Comparison of ENCODE assay signal across 8 mouse cellular contexts in the genomic region with DNA sequence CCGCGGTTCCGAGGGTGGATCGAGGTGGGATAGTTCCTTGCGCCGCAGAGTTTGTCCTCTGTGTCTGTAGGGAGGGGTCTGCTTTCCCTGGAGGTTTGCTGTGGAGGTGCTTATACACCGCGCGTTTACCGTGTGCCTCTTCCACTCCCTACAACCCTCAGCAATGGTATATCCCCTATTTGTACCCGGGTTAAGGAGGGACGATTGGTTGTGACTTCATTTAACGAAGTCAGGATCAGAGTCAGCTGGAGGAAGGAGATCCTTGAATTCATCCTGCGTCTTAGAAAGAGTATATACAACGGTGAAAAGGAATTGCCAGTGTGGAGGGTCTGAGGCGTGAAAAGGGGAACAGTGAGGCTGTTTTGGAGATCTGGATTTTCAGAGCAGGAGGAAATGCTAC. TPM values are rescaled to one million over a fixed set of nuclear protein-coding genes. Genes with fewer than 3 reads are reported as not detected.
A peak's percentile ranks its signal among the peaks of the same experiment; 100 is the strongest.
DNase-seq lines count a peak whose midpoint lies in the region; ATAC-seq lines count a peak whose summit lies in the region.

No protein-coding gene starts in this region.

- no peaks in the 10 kb centered on the region for H3K9me3 ChIP-seq in heart, embryonic 10.5 days
- H3K9me3 ChIP-seq in forebrain, embryonic 13.5 days (replicated peaks) = no peaks in the 10 kb centered on the region
- no peaks in the 10 kb centered on the region for H3K9me3 ChIP-seq in liver, embryonic 15.5 days (replicated peaks)

- peak overlapping the region; percentile 84 for H3K27ac ChIP-seq in heart, embryonic 10.5 days
- peak overlapping the region; percentile 41; the same call in 1 of the 2 replicates for H3K27ac ChIP-seq in forebrain, embryonic 13.5 days
- H3K27ac ChIP-seq in liver, embryonic 15.5 days (replicated peaks) = peak overlapping the region; percentile 84

- peaks cover 22% of the 10 kb centered on the region for H3K36me3 ChIP-seq in heart, embryonic 10.5 days
- peaks cover 32% of the 10 kb centered on the region for H3K36me3 ChIP-seq in forebrain, embryonic 13.5 days (ENCODE audit: poor library complexity, severe bottlenecking)
- peaks cover 8% of the 10 kb centered on the region for H3K36me3 ChIP-seq in liver, embryonic 15.5 days (replicated peaks)

- H3K4me1 ChIP-seq in heart, embryonic 10.5 days = peaks cover 33% of the 10 kb centered on the region
- peaks cover 43% of the 10 kb centered on the region for H3K4me1 ChIP-seq in forebrain, embryonic 13.5 days
- peaks cover 52% of the 10 kb centered on the region for H3K4me1 ChIP-seq in liver, embryonic 15.5 days (replicated peaks)

- H3K4me3 ChIP-seq in heart, embryonic 10.5 days = peak overlapping the region; percentile 85
- peak overlapping the region; percentile 97 for H3K4me3 ChIP-seq in forebrain, embryonic 13.5 days
- H3K4me3 ChIP-seq in liver, embryonic 15.5 days (replicated peaks) = peak overlapping the region; percentile 74

- H3K9ac ChIP-seq in forebrain, embryonic 13.5 days = peak overlapping the region; percentile 91
- H3K9ac ChIP-seq in liver, embryonic 15.5 days = peak overlapping the region; percentile 69

- intact Hi-C loops in heart, postnatal 10 days (cut with DNase I) = no loop called here

- 2% methylated on average over 16 of the region's 16 CpGs for WGBS in heart, embryonic 10.5 days
- WGBS in forebrain, embryonic 13.5 days = 1% methylated on average over 16 of the region's 16 CpGs
- 1% methylated on average over 16 of the region's 16 CpGs for WGBS in liver, embryonic 15.5 days (ENCODE audit: insufficient replicate concordance)

- ATAC-seq in CD4-positive, CD25-positive, alpha-beta regulatory T cell, adult 4 months = peak; percentile 9
- no peak; the same call in 1 of the 2 replicates for ATAC-seq in forebrain, embryonic 13.5 days
- ATAC-seq in liver, embryonic 15.5 days (ENCODE audit: insufficient read depth) = no peak

- H3K27me3 ChIP-seq in heart, embryonic 10.5 days (ENCODE audit: insufficient read depth, poor library complexity, severe bottlenecking) = no peaks in the 10 kb centered on the region
- H3K27me3 ChIP-seq in forebrain, embryonic 13.5 days = no peaks in the 10 kb centered on the region
- H3K27me3 ChIP-seq in liver, embryonic 15.5 days = peaks cover 4% of the 10 kb centered on the region; the same call in 1 of the 2 replicates

- H3K4me2 ChIP-seq in forebrain, embryonic 13.5 days = peak overlapping the region; percentile 100
- H3K4me2 ChIP-seq in liver, embryonic 15.5 days = peak overlapping the region; percentile 91

- DNase-seq in heart, embryonic 10.5 days (ENCODE audit: low spot score) = peak; percentile 61
- no peak for DNase-seq in heart, postnatal 10 days
- DNase-seq in retina, embryonic 14.5 days (ENCODE audit: low spot score) = no peak
- DNase-seq in embryo, embryonic 10 days (ENCODE audit: low spot score) = no peak
- no peak for DNase-seq in Muller cell, postnatal 12 days (ENCODE audit: inconsistent ontology term)

RNA-seq across cellular contexts. Expression of gene Brms1, which starts 0.4 kb away (rescaled TPM):
- polyA plus RNA-seq in heart, embryonic 10.5 days (2016; fragmentation: Nextera tagmentation; extraction: Ambion mirVana) = 47.1 and 58.1 TPM in 2 replicates
- total RNA-seq in heart, postnatal 10 days (2021) = 10 to 100 TPM; 13.5 to 15.6 TPM
- 100 to 1,000 TPM in 1 of 2 experiments, 10 to 100 TPM in 1; 85.7 to 136 TPM for polyA plus RNA-seq in CD4-positive, CD25-positive, alpha-beta regulatory T cell, adult 4 months (2017; shearing (Covaris generic))
- 56.0 and 63.2 TPM in 2 replicates for polyA plus RNA-seq in forebrain, embryonic 13.5 days (2015; fragmentation: Nextera tagmentation; extraction: Ambion mirVana)
- 24.0 and 25.5 TPM in 2 replicates for polyA plus RNA-seq in liver, embryonic 15.5 days (2015; fragmentation: Nextera tagmentation; extraction: Ambion mirVana)

RNA-seq across cellular contexts. Expression of gene AC124502.3, which starts 2.9 kb away (rescaled TPM):
- polyA plus RNA-seq in heart, embryonic 10.5 days (2016; fragmentation: Nextera tagmentation; extraction: Ambion mirVana) = 1.6 and 2.5 TPM in 2 replicates
- 1 to 10 TPM; 1.6 to 2.3 TPM for total RNA-seq in heart, postnatal 10 days (2021)
- under 1 TPM; 0.35 to 0.80 TPM for polyA plus RNA-seq in CD4-positive, CD25-positive, alpha-beta regulatory T cell, adult 4 months (2017; shearing (Covaris generic))
- polyA plus RNA-seq in forebrain, embryonic 13.5 days (2015; fragmentation: Nextera tagmentation; extraction: Ambion mirVana) = 3.2 and 3.4 TPM in 2 replicates
- 0.36 and 0.54 TPM in 2 replicates for polyA plus RNA-seq in liver, embryonic 15.5 days (2015; fragmentation: Nextera tagmentation; extraction: Ambion mirVana)

RNA-seq across cellular contexts. Expression of gene B4gat1, which starts 3.0 kb away (rescaled TPM):
- 42.8 and 47.8 TPM in 2 replicates for polyA plus RNA-seq in heart, embryonic 10.5 days (2016; fragmentation: Nextera tagmentation; extraction: Ambion mirVana)
- total RNA-seq in heart, postnatal 10 days (2021) = 10 to 100 TPM; 38.3 to 45.5 TPM
- 10 to 100 TPM; 11.9 to 20.5 TPM for polyA plus RNA-seq in CD4-positive, CD25-positive, alpha-beta regulatory T cell, adult 4 months (2017; shearing (Covaris generic))
- 39.4 and 40.3 TPM in 2 replicates for polyA plus RNA-seq in forebrain, embryonic 13.5 days (2015; fragmentation: Nextera tagmentation; extraction: Ambion mirVana)
- polyA plus RNA-seq in liver, embryonic 15.5 days (2015; fragmentation: Nextera tagmentation; extraction: Ambion mirVana) = 8.9 TPM in 2 replicates

RNA-seq across cellular contexts. Expression of gene Rin1, which starts 8.7 kb away (rescaled TPM):
- polyA plus RNA-seq in heart, embryonic 10.5 days (2016; fragmentation: Nextera tagmentation; extraction: Ambion mirVana) = 4.0 and 5.3 TPM in 2 replicates
- total RNA-seq in heart, postnatal 10 days (2021) = 1 to 10 TPM; 2.1 to 2.4 TPM
- under 1 TPM; 0.14 to 0.17 TPM for polyA plus RNA-seq in CD4-positive, CD25-positive, alpha-beta regulatory T cell, adult 4 months (2017; shearing (Covaris generic))
- 0.62 and 0.78 TPM in 2 replicates for polyA plus RNA-seq in forebrain, embryonic 13.5 days (2015; fragmentation: Nextera tagmentation; extraction: Ambion mirVana)
- 0.17 and 0.38 TPM in 2 replicates for polyA plus RNA-seq in liver, embryonic 15.5 days (2015; fragmentation: Nextera tagmentation; extraction: Ambion mirVana)

RNA-seq across cellular contexts. Expression of gene Slc29a2, which starts 17.9 kb away (rescaled TPM):
- 7.6 and 12.0 TPM in 2 replicates for polyA plus RNA-seq in heart, embryonic 10.5 days (2016; fragmentation: Nextera tagmentation; extraction: Ambion mirVana)
- 10 to 100 TPM; 21.2 to 23.9 TPM for total RNA-seq in heart, postnatal 10 days (2021)
- polyA plus RNA-seq in CD4-positive, CD25-positive, alpha-beta regulatory T cell, adult 4 months (2017; shearing (Covaris generic)) = 1 to 10 TPM; 2.4 to 2.5 TPM
- polyA plus RNA-seq in forebrain, embryonic 13.5 days (2015; fragmentation: Nextera tagmentation; extraction: Ambion mirVana) = 6.9 and 8.3 TPM in 2 replicates
- 0.86 and 0.97 TPM in 2 replicates for polyA plus RNA-seq in liver, embryonic 15.5 days (2015; fragmentation: Nextera tagmentation; extraction: Ambion mirVana)
